Mouse (Mus musculus) large intestine, adult 2 months (tissue): ENCODE measurements at regions not wholly inside any gene's neighbourhood (a gene's known extent, or its start where the extent isn't known, plus 50 kb on each side); places are given as distances from the start of the nearest gene placed in this dataset.

Experiments used
- DNase-seq: peaks from one replicate; pipeline ENCODE4 v3.0.0-alpha.2; 2012; ENCODE audit warnings: low read depth, low spot score
- WGBS: fragments of 180-500 bp; shearing (Covaris S2); methylation state at CpG from one replicate; pipeline ENCODE4 v1.1.7; 2018; 5-methylcytosine and 5-hydroxymethylcytosine counted together

- no peak for DNase-seq
- 64% methylated on average over 17 of the region's 17 CpGs for WGBS
Observed at GRCm38 (mm10) chr8:89787050-89787905, 560.9 kb downstream of the Tox3 start.

- WGBS, result 11% methylated on average over 7 of the region's 7 CpGs
- peak; percentile 32 for DNase-seq
Observed at GRCm38 (mm10) chr8:89785011-89785410, 563.1 kb downstream of the Tox3 start.

- DNase-seq, result no peak
- 82% methylated on average over 5 of the region's 5 CpGs for WGBS
Observed at GRCm38 (mm10) chr8:89783311-89783710, 564.8 kb downstream of the Tox3 start.

GRCm38 (mm10) chr8:89766387-89766786 lies 581.8 kb downstream of the Tox3 start:
- WGBS, result 31% methylated on average over 4 of the region's 4 CpGs
- no peak for DNase-seq

GRCm38 (mm10) chr8:89759531-89759930 lies 588.6 kb downstream of the Tox3 start:
- WGBS, result 84% methylated on average over 5 of the region's 5 CpGs

GRCm38 (mm10) chr8:89758695-89759094 lies 589.4 kb downstream of the Tox3 start:
- DNase-seq, result no peak
- 67% methylated on average over 10 of the region's 10 CpGs for whole genome bisulfite sequencing

More at GRCm38 (mm10) chr8:89759531-89759930, 588.6 kb downstream of the Tox3 start:
- no peak for DNase-seq

GRCm38 (mm10) chr8:89755951-89756350 lies 592.2 kb downstream of the Tox3 start:
- 43% methylated on average over 3 of the region's 3 CpGs for WGBS
- no peak for DNase-seq

- WGBS, result 68% methylated on average over 3 of the region's 3 CpGs
- DNase-seq, result no peak
Observed at GRCm38 (mm10) chr8:89751201-89751600, 596.9 kb downstream of the Tox3 start.

- no peak for DNase-seq
- WGBS, result 68% methylated on average over 4 of the region's 4 CpGs
Observed at GRCm38 (mm10) chr8:89747726-89748125, 600.4 kb downstream of the Tox3 start.

GRCm38 (mm10) chr8:89744267-89745028 lies 603.7 kb downstream of the Tox3 start:
- WGBS, result 76% methylated on average over 11 of the region's 11 CpGs
- no peak for DNase-seq

GRCm38 (mm10) chr8:89738657-89739056 lies 609.5 kb downstream of the Tox3 start:
- no peak for DNase-seq
- WGBS, result 77% methylated on average over 3 of the region's 3 CpGs

- WGBS, result 94% methylated on average over 1 of the region's 1 CpGs
- DNase-seq, result no peak
Observed at GRCm38 (mm10) chr8:89737636-89738035, 610.5 kb downstream of the Tox3 start.

- WGBS, result 89% methylated on average over 6 of the region's 6 CpGs
- DNase-seq, result no peak
Observed at GRCm38 (mm10) chr8:89727252-89727651, 620.9 kb downstream of the Tox3 start.

GRCm38 (mm10) chr8:89721684-89722305 lies 626.3 kb downstream of the Tox3 start:
- no peak for DNase-seq
- 61% methylated on average over 5 of the region's 5 CpGs for WGBS

GRCm38 (mm10) chr8:89713880-89714279 lies 634.3 kb downstream of the Tox3 start:
- 70% methylated on average over 6 of the region's 6 CpGs for WGBS
- DNase-seq, result no peak

- DNase-seq, result no peak
- 47% methylated on average over 5 of the region's 5 CpGs for WGBS
Observed at GRCm38 (mm10) chr8:89707341-89707928, 640.7 kb downstream of the Tox3 start.

- 13% methylated on average over 6 of the region's 6 CpGs for WGBS
- DNase-seq, result no peak
Observed at GRCm38 (mm10) chr8:89685696-89686095, 641.7 kb upstream of the Sall1 start.

- WGBS, result 77% methylated on average over 4 of the region's 4 CpGs
- no peak for DNase-seq
Observed at GRCm38 (mm10) chr8:89680937-89681336, 637.0 kb upstream of the Sall1 start.

GRCm38 (mm10) chr8:89680341-89680740 lies 636.4 kb upstream of the Sall1 start:
- no peak for DNase-seq
- 74% methylated on average over 5 of the region's 5 CpGs for WGBS

- 86% methylated on average over 4 of the region's 4 CpGs for WGBS
- no peak for DNase-seq
Observed at GRCm38 (mm10) chr8:89679551-89679950, 635.6 kb upstream of the Sall1 start.
